Mouse (Mus musculus): ENCODE results near the gene Nmnat2. TPM values are rescaled to one million over a fixed set of nuclear protein-coding genes. Genes with fewer than 3 reads are reported as not detected.

Gene Nmnat2
- polyA plus RNA-seq, 1 experiment: 2.1 TPM

- Histone ChIP-seq H3K79me2 (ENCODE audit: control insufficient read depth, insufficient read depth) (no peaks in the 10 kb centered on the region), H3K4me2 (ENCODE audit: low read depth) (no peak overlapping the region), H3K4me3 (no peak overlapping the region), H3K36me3 (ENCODE audit: control insufficient read depth, insufficient read depth) (no peaks in the 10 kb centered on the region), H3ac (ENCODE audit: control insufficient read depth, insufficient read length) (no peak overlapping the region), H3K27me3 (ENCODE audit: control insufficient read depth, insufficient read depth, insufficient read length) (no peaks in the 10 kb centered on the region)
- TF ChIP-seq REST (IDR thresholded peaks at IDR 0.05; ENCODE audit: insufficient read depth, insufficient read length) (no peak), MYOD1 (IDR thresholded peaks at IDR 0.05; ENCODE audit: control insufficient read depth in 1 of 3, insufficient read length in 2 of 3, low read depth in 2 of 3) (no peak), MAX (IDR thresholded peaks at IDR 0.05; ENCODE audit: low read depth) (no peak), POLR2A (IDR thresholded peaks at IDR 0.05; ENCODE audit: insufficient read length, low read depth) (no peak), POLR2AphosphoS2 (IDR thresholded peaks at IDR 0.05; ENCODE audit: insufficient read length, low read depth) (no peak), SRF (IDR thresholded peaks at IDR 0.05; ENCODE audit: control insufficient read depth, insufficient read length, low read depth) (no peak), TCF3 (IDR thresholded peaks at IDR 0.05; ENCODE audit: insufficient read length, low read depth) (no peak), E2F4 (IDR thresholded peaks at IDR 0.05; ENCODE audit: insufficient read depth) (no peak), USF1 (IDR thresholded peaks at IDR 0.05; ENCODE audit: low read depth) (no peak), TCF12 (IDR thresholded peaks at IDR 0.05; ENCODE audit: insufficient read depth, poor library complexity, severe bottlenecking) (no peak), MYOG (IDR thresholded peaks at IDR 0.05; ENCODE audit: control insufficient read depth in 1 of 3, insufficient read depth in 1 of 3, insufficient read length in 2 of 3, low read depth in 2 of 3) (no peak), CEBPB (IDR thresholded peaks at IDR 0.05; ENCODE audit: insufficient read depth, poor library complexity, severe bottlenecking) (no peak)
Observed at GRCm38 (mm10) chr1:153006054-153006453, 51.3 kb downstream of the Nmnat2 start.

- H3K4me2 ChIP-seq (ENCODE audit: low read depth): no peak overlapping the region
- H3K79me2 ChIP-seq (ENCODE audit: control insufficient read depth, insufficient read depth): no peaks in the 10 kb centered on the region
- no peak overlapping the region for H3K4me3 ChIP-seq
- no peaks in the 10 kb centered on the region for H3K36me3 ChIP-seq (ENCODE audit: control insufficient read depth, insufficient read depth)
- TF ChIP-seq REST (IDR thresholded peaks at IDR 0.05; ENCODE audit: insufficient read depth, insufficient read length) (no peak), POLR2AphosphoS2 (IDR thresholded peaks at IDR 0.05; ENCODE audit: insufficient read length, low read depth) (no peak), TCF3 (IDR thresholded peaks at IDR 0.05; ENCODE audit: insufficient read length, low read depth) (no peak), TCF12 (IDR thresholded peaks at IDR 0.05; ENCODE audit: insufficient read depth, poor library complexity, severe bottlenecking) (no peak), SRF (IDR thresholded peaks at IDR 0.05; ENCODE audit: control insufficient read depth, insufficient read length, low read depth) (no peak), CEBPB (IDR thresholded peaks at IDR 0.05; ENCODE audit: insufficient read depth, poor library complexity, severe bottlenecking) (no peak), MYOD1 (IDR thresholded peaks at IDR 0.05; ENCODE audit: control insufficient read depth in 1 of 3, insufficient read length in 2 of 3, low read depth in 2 of 3) (no peak), E2F4 (IDR thresholded peaks at IDR 0.05; ENCODE audit: insufficient read depth) (no peak), POLR2A (IDR thresholded peaks at IDR 0.05; ENCODE audit: insufficient read length, low read depth) (no peak), USF1 (IDR thresholded peaks at IDR 0.05; ENCODE audit: low read depth) (no peak), MYOG (IDR thresholded peaks at IDR 0.05; ENCODE audit: control insufficient read depth in 1 of 3, insufficient read depth in 1 of 3, insufficient read length in 2 of 3, low read depth in 2 of 3) (no peak), MAX (IDR thresholded peaks at IDR 0.05; ENCODE audit: low read depth) (no peak)
- no peaks in the 10 kb centered on the region for H3K27me3 ChIP-seq (ENCODE audit: control insufficient read depth, insufficient read depth, insufficient read length)
- no peak overlapping the region for H3ac ChIP-seq (ENCODE audit: control insufficient read depth, insufficient read length)
Observed at GRCm38 (mm10) chr1:153006761-153007160, 52.0 kb downstream of the Nmnat2 start.

GRCm38 (mm10) chr1:153007292-153007691, 52.5 kb downstream of the Nmnat2 start:
- Histone ChIP-seq H3ac (ENCODE audit: control insufficient read depth, insufficient read length) (no peak overlapping the region), H3K4me3 (no peak overlapping the region), H3K36me3 (ENCODE audit: control insufficient read depth, insufficient read depth) (no peaks in the 10 kb centered on the region), H3K27me3 (ENCODE audit: control insufficient read depth, insufficient read depth, insufficient read length) (no peaks in the 10 kb centered on the region), H3K4me2 (ENCODE audit: low read depth) (no peak overlapping the region), H3K79me2 (ENCODE audit: control insufficient read depth, insufficient read depth) (no peaks in the 10 kb centered on the region)
- TF ChIP-seq POLR2A (IDR thresholded peaks at IDR 0.05; ENCODE audit: insufficient read length, low read depth): no peak
- TF ChIP-seq E2F4 (IDR thresholded peaks at IDR 0.05; ENCODE audit: insufficient read depth): no peak
- no peak for TF ChIP-seq SRF (IDR thresholded peaks at IDR 0.05; ENCODE audit: control insufficient read depth, insufficient read length, low read depth)
- TF ChIP-seq TCF3 (IDR thresholded peaks at IDR 0.05; ENCODE audit: insufficient read length, low read depth): no peak
- TF ChIP-seq TCF12 (IDR thresholded peaks at IDR 0.05; ENCODE audit: insufficient read depth, poor library complexity, severe bottlenecking): no peak
- TF ChIP-seq MYOD1 (IDR thresholded peaks at IDR 0.05; ENCODE audit: control insufficient read depth in 1 of 3, insufficient read length in 2 of 3, low read depth in 2 of 3): no peak

- no peaks in the 10 kb centered on the region for H3K36me3 ChIP-seq (ENCODE audit: control insufficient read depth, insufficient read depth)
- no peak overlapping the region for H3ac ChIP-seq (ENCODE audit: control insufficient read depth, insufficient read length)
- TF ChIP-seq POLR2AphosphoS2 (IDR thresholded peaks at IDR 0.05; ENCODE audit: insufficient read length, low read depth) (no peak), TCF3 (IDR thresholded peaks at IDR 0.05; ENCODE audit: insufficient read length, low read depth) (no peak), CEBPB (IDR thresholded peaks at IDR 0.05; ENCODE audit: insufficient read depth, poor library complexity, severe bottlenecking) (no peak), TCF12 (IDR thresholded peaks at IDR 0.05; ENCODE audit: insufficient read depth, poor library complexity, severe bottlenecking) (no peak), MAX (IDR thresholded peaks at IDR 0.05; ENCODE audit: low read depth) (no peak), USF1 (IDR thresholded peaks at IDR 0.05; ENCODE audit: low read depth) (no peak), MYOD1 (IDR thresholded peaks at IDR 0.05; ENCODE audit: control insufficient read depth in 1 of 3, insufficient read length in 2 of 3, low read depth in 2 of 3) (no peak), MYOG (IDR thresholded peaks at IDR 0.05; ENCODE audit: control insufficient read depth in 1 of 3, insufficient read depth in 1 of 3, insufficient read length in 2 of 3, low read depth in 2 of 3) (no peak), POLR2A (IDR thresholded peaks at IDR 0.05; ENCODE audit: insufficient read length, low read depth) (no peak), SRF (IDR thresholded peaks at IDR 0.05; ENCODE audit: control insufficient read depth, insufficient read length, low read depth) (no peak), REST (IDR thresholded peaks at IDR 0.05; ENCODE audit: insufficient read depth, insufficient read length) (no peak), E2F4 (IDR thresholded peaks at IDR 0.05; ENCODE audit: insufficient read depth) (no peak)
- H3K27me3 ChIP-seq (ENCODE audit: control insufficient read depth, insufficient read depth, insufficient read length): no peaks in the 10 kb centered on the region
- no peaks in the 10 kb centered on the region for H3K79me2 ChIP-seq (ENCODE audit: control insufficient read depth, insufficient read depth)
- H3K4me3 ChIP-seq: no peak overlapping the region
- H3K4me2 ChIP-seq (ENCODE audit: low read depth): no peak overlapping the region
Observed at GRCm38 (mm10) chr1:153007824-153008223, 53.0 kb downstream of the Nmnat2 start.
